Mouse (Mus musculus): ENCODE measurements at regions not wholly inside any gene's neighbourhood (a gene's known extent, or its start where the extent isn't known, plus 50 kb on each side); places are given as distances from the start of the nearest gene placed in this dataset.

DNA sequence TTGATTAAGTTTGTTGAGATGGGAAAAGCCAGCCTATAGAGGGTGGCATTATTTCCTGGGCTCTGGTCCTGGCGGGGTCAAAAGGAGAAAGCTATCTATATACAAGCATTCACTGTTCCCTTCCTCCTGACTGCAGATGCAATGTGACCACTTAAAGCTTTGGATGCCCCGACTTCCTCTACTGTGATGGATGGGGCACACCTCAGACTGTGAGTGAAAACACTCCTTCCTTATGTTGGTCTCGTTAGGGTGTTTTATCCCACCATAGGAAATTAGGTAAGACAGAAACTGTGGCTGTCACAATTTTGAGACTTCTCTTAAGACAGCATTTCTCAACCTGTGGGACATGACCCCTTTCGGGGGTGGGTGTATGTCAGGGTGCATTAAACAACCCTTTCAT is 210.8 kb upstream of the Dusp10 start:
- no peaks in the 10 kb centered on the region for H3K27me3 ChIP-seq (ENCODE audit: control insufficient read depth, insufficient read depth, insufficient read length)
- no peaks in the 10 kb centered on the region for H3K36me3 ChIP-seq (ENCODE audit: control insufficient read depth, insufficient read depth)
- TF ChIP-seq MYOG (IDR thresholded peaks at IDR 0.05; ENCODE audit: control insufficient read depth in 1 of 3, insufficient read depth in 1 of 3, insufficient read length in 2 of 3, low read depth in 2 of 3): no peak
- no peak for TF ChIP-seq TCF3 (IDR thresholded peaks at IDR 0.05; ENCODE audit: insufficient read length, low read depth)
- no peak for TF ChIP-seq TCF12 (IDR thresholded peaks at IDR 0.05; ENCODE audit: insufficient read depth, poor library complexity, severe bottlenecking)
- no peak for TF ChIP-seq MYOD1 (IDR thresholded peaks at IDR 0.05; ENCODE audit: control insufficient read depth in 1 of 3, insufficient read length in 2 of 3, low read depth in 2 of 3)
- no peak overlapping the region for H3K4me3 ChIP-seq
- no peak overlapping the region for H3ac ChIP-seq (ENCODE audit: control insufficient read depth, insufficient read length)
- no peak overlapping the region for H3K4me2 ChIP-seq (ENCODE audit: low read depth)
- H3K79me2 ChIP-seq (ENCODE audit: control insufficient read depth, insufficient read depth): no peaks in the 10 kb centered on the region

DNA sequence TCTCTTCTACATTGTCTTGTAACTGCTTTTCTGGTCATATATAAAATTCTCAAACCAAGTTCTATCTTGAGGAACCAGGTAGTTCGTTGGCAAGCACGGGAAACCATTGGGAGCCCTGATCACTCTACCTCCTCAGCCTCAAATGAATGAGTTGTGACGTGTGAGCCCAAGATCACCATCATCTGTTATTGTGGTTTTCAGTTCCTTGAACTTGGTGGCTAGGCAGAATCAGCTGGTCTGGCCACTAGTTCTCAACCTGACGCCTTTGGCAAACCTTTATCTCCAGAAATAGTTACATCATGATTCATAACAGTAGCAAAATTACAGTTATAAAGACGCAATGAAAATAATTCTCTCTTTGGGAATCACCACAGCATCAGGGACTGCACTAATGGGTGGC is 209.7 kb upstream of the Dusp10 start:
- peak in 2 of 3 experiments; percentile 56 to 74 for TF ChIP-seq MYOG (IDR thresholded peaks at IDR 0.05; ENCODE audit: control insufficient read depth in 1 of 3, insufficient read depth in 1 of 3, insufficient read length in 2 of 3, low read depth in 2 of 3)
- TF ChIP-seq POLR2A (IDR thresholded peaks at IDR 0.05; ENCODE audit: insufficient read length, low read depth): no peak
- no peak for TF ChIP-seq TCF12 (IDR thresholded peaks at IDR 0.05; ENCODE audit: insufficient read depth, poor library complexity, severe bottlenecking)
- no peak for TF ChIP-seq CEBPB (IDR thresholded peaks at IDR 0.05; ENCODE audit: insufficient read depth, poor library complexity, severe bottlenecking)
- TF ChIP-seq TCF3 (IDR thresholded peaks at IDR 0.05; ENCODE audit: insufficient read length, low read depth): no peak
- TF ChIP-seq POLR2AphosphoS2 (IDR thresholded peaks at IDR 0.05; ENCODE audit: insufficient read length, low read depth): no peak
- no peak for TF ChIP-seq SRF (IDR thresholded peaks at IDR 0.05; ENCODE audit: control insufficient read depth, insufficient read length, low read depth)
- TF ChIP-seq MAX (IDR thresholded peaks at IDR 0.05; ENCODE audit: low read depth): no peak
- no peak for TF ChIP-seq USF1 (IDR thresholded peaks at IDR 0.05; ENCODE audit: low read depth)
- no peak for TF ChIP-seq REST (IDR thresholded peaks at IDR 0.05; ENCODE audit: insufficient read depth, insufficient read length)
- peak in 2 of 3 experiments; percentile 60 to 70 for TF ChIP-seq MYOD1 (IDR thresholded peaks at IDR 0.05; ENCODE audit: control insufficient read depth in 1 of 3, insufficient read length in 2 of 3, low read depth in 2 of 3)
- no peak for TF ChIP-seq E2F4 (IDR thresholded peaks at IDR 0.05; ENCODE audit: insufficient read depth)
- H3K4me3 ChIP-seq: no peak overlapping the region
- H3K4me2 ChIP-seq (ENCODE audit: low read depth): peak overlapping the region; percentile 64
- no peak overlapping the region for H3ac ChIP-seq (ENCODE audit: control insufficient read depth, insufficient read length)
- no peaks in the 10 kb centered on the region for H3K79me2 ChIP-seq (ENCODE audit: control insufficient read depth, insufficient read depth)
- H3K27me3 ChIP-seq (ENCODE audit: control insufficient read depth, insufficient read depth, insufficient read length): no peaks in the 10 kb centered on the region
- H3K36me3 ChIP-seq (ENCODE audit: control insufficient read depth, insufficient read depth): no peaks in the 10 kb centered on the region

DNA sequence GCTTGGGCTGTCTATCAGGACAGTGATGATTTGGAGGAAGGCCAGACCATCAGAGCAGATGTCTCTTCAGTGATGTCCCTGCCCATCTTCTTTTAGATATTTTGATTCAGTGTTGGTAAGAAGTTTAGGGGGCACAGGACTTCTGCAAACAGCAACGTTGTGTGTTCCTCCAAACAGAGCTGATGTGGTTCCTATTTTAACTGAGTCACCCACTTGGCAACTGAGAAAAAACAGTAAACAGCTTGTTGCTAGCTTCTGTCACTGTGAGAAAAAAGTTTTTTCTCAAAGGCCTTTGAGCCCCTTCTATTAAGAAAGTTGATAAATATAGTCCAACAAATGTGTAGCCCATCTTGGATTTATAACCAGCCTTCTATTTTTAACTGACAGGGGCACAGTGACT is 209.3 kb upstream of the Dusp10 start:
- H3K4me3 ChIP-seq: no peak overlapping the region
- H3K4me2 ChIP-seq (ENCODE audit: low read depth): peak overlapping the region; percentile 64
- H3K36me3 ChIP-seq (ENCODE audit: control insufficient read depth, insufficient read depth): no peaks in the 10 kb centered on the region
- H3K79me2 ChIP-seq (ENCODE audit: control insufficient read depth, insufficient read depth): no peaks in the 10 kb centered on the region
- TF ChIP-seq POLR2A (IDR thresholded peaks at IDR 0.05; ENCODE audit: insufficient read length, low read depth) (no peak), MYOD1 (IDR thresholded peaks at IDR 0.05; ENCODE audit: control insufficient read depth in 1 of 3, insufficient read length in 2 of 3, low read depth in 2 of 3) (peak in 1 of 3 experiments; percentile 16), TCF12 (IDR thresholded peaks at IDR 0.05; ENCODE audit: insufficient read depth, poor library complexity, severe bottlenecking) (no peak)
- no peak overlapping the region for H3ac ChIP-seq (ENCODE audit: control insufficient read depth, insufficient read length)
- H3K27me3 ChIP-seq (ENCODE audit: control insufficient read depth, insufficient read depth, insufficient read length): no peaks in the 10 kb centered on the region

DNA sequence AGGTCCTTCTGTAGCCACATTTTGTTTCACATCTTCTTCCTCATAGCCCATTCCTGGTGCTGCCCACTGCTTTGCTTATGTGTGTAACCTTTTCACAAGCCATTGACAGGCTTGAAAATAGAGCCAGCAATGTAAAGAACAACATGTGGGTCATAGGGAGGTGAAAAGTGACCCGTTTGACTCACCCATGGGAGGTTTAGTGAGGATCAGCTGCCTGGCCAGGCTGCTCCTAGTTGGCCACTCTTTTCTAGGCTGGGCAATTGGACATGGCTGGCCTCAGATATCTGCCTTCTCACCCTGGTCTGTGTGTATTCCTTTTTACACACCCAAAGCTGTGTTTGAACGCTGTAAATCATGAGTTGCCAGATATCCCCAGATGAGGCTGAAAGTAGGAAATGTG is 208.8 kb upstream of the Dusp10 start:
- no peak overlapping the region for H3ac ChIP-seq (ENCODE audit: control insufficient read depth, insufficient read length)
- H3K4me3 ChIP-seq: no peak overlapping the region
- H3K79me2 ChIP-seq (ENCODE audit: control insufficient read depth, insufficient read depth): no peaks in the 10 kb centered on the region
- no peak for TF ChIP-seq MYOD1 (IDR thresholded peaks at IDR 0.05; ENCODE audit: control insufficient read depth in 1 of 3, insufficient read length in 2 of 3, low read depth in 2 of 3)
- no peak for TF ChIP-seq POLR2A (IDR thresholded peaks at IDR 0.05; ENCODE audit: insufficient read length, low read depth)
- no peak for TF ChIP-seq CEBPB (IDR thresholded peaks at IDR 0.05; ENCODE audit: insufficient read depth, poor library complexity, severe bottlenecking)
- TF ChIP-seq TCF12 (IDR thresholded peaks at IDR 0.05; ENCODE audit: insufficient read depth, poor library complexity, severe bottlenecking): no peak
- TF ChIP-seq REST (IDR thresholded peaks at IDR 0.05; ENCODE audit: insufficient read depth, insufficient read length): no peak
- TF ChIP-seq POLR2AphosphoS2 (IDR thresholded peaks at IDR 0.05; ENCODE audit: insufficient read length, low read depth): no peak
- no peak for TF ChIP-seq E2F4 (IDR thresholded peaks at IDR 0.05; ENCODE audit: insufficient read depth)
- TF ChIP-seq USF1 (IDR thresholded peaks at IDR 0.05; ENCODE audit: low read depth): no peak
- TF ChIP-seq TCF3 (IDR thresholded peaks at IDR 0.05; ENCODE audit: insufficient read length, low read depth): no peak
- TF ChIP-seq MYOG (IDR thresholded peaks at IDR 0.05; ENCODE audit: control insufficient read depth in 1 of 3, insufficient read depth in 1 of 3, insufficient read length in 2 of 3, low read depth in 2 of 3): no peak
- TF ChIP-seq SRF (IDR thresholded peaks at IDR 0.05; ENCODE audit: control insufficient read depth, insufficient read length, low read depth): no peak
- no peak for TF ChIP-seq MAX (IDR thresholded peaks at IDR 0.05; ENCODE audit: low read depth)
- H3K36me3 ChIP-seq (ENCODE audit: control insufficient read depth, insufficient read depth): no peaks in the 10 kb centered on the region
- H3K27me3 ChIP-seq (ENCODE audit: control insufficient read depth, insufficient read depth, insufficient read length): no peaks in the 10 kb centered on the region
- H3K4me2 ChIP-seq (ENCODE audit: low read depth): peak overlapping the region; percentile 64

DNA sequence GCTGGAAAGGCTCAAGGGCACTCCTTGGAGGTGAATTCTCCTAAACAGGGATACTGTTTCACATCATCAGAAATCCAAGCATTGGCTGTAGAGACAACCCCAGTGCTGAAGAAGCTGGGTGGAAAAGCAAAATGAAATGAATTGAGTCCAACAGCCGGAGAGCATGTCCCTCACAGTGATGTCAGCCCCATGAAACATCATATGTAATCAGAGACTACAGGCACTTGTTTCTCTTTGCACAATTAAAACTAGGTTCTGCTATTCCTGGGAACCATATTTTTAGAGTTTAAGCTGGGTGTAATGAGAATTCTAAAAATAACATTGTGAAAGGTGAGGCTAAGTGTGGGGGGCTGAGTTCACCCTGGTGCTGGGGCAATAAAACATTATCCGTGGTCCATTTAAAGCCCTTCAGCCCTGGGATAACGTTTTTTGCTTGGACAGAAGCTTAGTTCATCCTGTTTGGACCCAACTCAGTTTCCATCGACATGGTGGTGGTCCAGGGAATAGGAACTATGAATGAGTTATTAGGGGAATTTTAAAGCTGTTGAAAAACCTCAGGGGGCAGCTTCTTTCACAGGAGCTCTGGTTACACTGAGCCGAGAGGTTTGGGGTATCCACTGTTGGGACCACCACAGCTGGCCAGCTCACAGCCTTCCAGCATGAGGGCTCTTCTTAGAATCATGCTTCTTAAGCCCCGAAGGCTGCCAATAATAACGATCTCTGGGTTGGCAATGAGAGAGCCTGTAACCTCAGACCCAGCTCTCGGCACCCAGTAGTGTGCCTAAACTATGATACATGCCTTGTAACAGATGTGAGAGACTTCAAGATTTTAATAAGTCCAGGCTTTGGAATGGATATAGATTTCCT is 206.0 kb upstream of the Dusp10 start:
- Histone ChIP-seq H3K4me2 (ENCODE audit: low read depth) (no peak overlapping the region), H3ac (ENCODE audit: control insufficient read depth, insufficient read length) (no peak overlapping the region), H3K36me3 (ENCODE audit: control insufficient read depth, insufficient read depth) (no peaks in the 10 kb centered on the region), H3K4me3 (no peak overlapping the region), H3K79me2 (ENCODE audit: control insufficient read depth, insufficient read depth) (no peaks in the 10 kb centered on the region), H3K27me3 (ENCODE audit: control insufficient read depth, insufficient read depth, insufficient read length) (no peaks in the 10 kb centered on the region)
- no peak for TF ChIP-seq SRF (IDR thresholded peaks at IDR 0.05; ENCODE audit: control insufficient read depth, insufficient read length, low read depth)
- TF ChIP-seq USF1 (IDR thresholded peaks at IDR 0.05; ENCODE audit: low read depth): no peak
- TF ChIP-seq CEBPB (IDR thresholded peaks at IDR 0.05; ENCODE audit: insufficient read depth, poor library complexity, severe bottlenecking): no peak
- TF ChIP-seq E2F4 (IDR thresholded peaks at IDR 0.05; ENCODE audit: insufficient read depth): no peak
- TF ChIP-seq MYOD1 (IDR thresholded peaks at IDR 0.05; ENCODE audit: control insufficient read depth in 1 of 3, insufficient read length in 2 of 3, low read depth in 2 of 3): no peak
- TF ChIP-seq MAX (IDR thresholded peaks at IDR 0.05; ENCODE audit: low read depth): no peak
- TF ChIP-seq REST (IDR thresholded peaks at IDR 0.05; ENCODE audit: insufficient read depth, insufficient read length): no peak
